Mouse (Mus musculus) lung, embryonic 14.5 days (tissue): ENCODE measurements around the gene Sephs2. TPM values are rescaled to one million over a fixed set of nuclear protein-coding genes. Genes with fewer than 3 reads are reported as not detected.
"Not testable (repeated sequence)": the region's sequence is repeated elsewhere in the genome, so short reads cannot be mapped to it uniquely, and the experiment has no call there.

Experiments used
- ATAC-seq: fragments of 200-750 bp; cut with Nextera tagmentation; 2 replicates; pipeline ENCODE4 v1.8.0; 2017; ENCODE audit warnings: mild to moderate bottlenecking, moderate TSS enrichment, moderate library complexity; ENCODE audit not compliant: insufficient read depth
- DNase-seq: peaks from one replicate; pipeline ENCODE4 v3.0.0-alpha.2; 2015
- H3K27ac ChIP-seq: fragments of 300-500 bp; sonication (generic); 2 replicates; pipeline ENCODE4 v1.5.1; 2014; ENCODE audit warnings: low read depth, mild to moderate bottlenecking, moderate library complexity
- H3K27me3 ChIP-seq: fragments of 300-500 bp; sonication (generic); 2 replicates; pipeline ENCODE4 v1.6.1; 2014; ENCODE audit warnings: low read length, control low read depth; ENCODE audit not compliant: insufficient read depth
- H3K36me3 ChIP-seq: fragments of 300-500 bp; sonication (generic); 2 replicates; pipeline ENCODE4 v1.6.1; 2014; ENCODE audit warnings: control low read depth; ENCODE audit not compliant: insufficient read depth
- H3K4me1 ChIP-seq: fragments of 300-500 bp; sonication (generic); 2 replicates; pipeline ENCODE4 v1.6.1; 2014; ENCODE audit warnings: antibody characterized with exemption, control low read depth; ENCODE audit not compliant: insufficient read depth
- H3K4me2 ChIP-seq: fragments of 300-500 bp; sonication (generic); 2 replicates; pipeline ENCODE4 v1.6.1; 2014; ENCODE audit warnings: mild to moderate bottlenecking
- H3K4me3 ChIP-seq: fragments of 300-500 bp; sonication (generic); 2 replicates; pipeline ENCODE4 v1.5.1; 2014; ENCODE audit warnings: low read depth, low read length
- H3K9ac ChIP-seq: fragments of 300-500 bp; sonication (generic); 2 replicates; pipeline ENCODE4 v1.6.1; 2014
- H3K9me3 ChIP-seq: fragments of 300-500 bp; sonication (generic); 2 replicates; pipeline ENCODE4 v1.6.1; 2016; ENCODE audit warnings: low read depth, low read length, control low read depth
- CTCF ChIP-seq: IDR thresholded peaks from 2 replicates; pipeline ENCODE4 v1.5.1; 2016; ENCODE audit warnings: antibody characterized with exemption, low read depth
- WGBS: fragments of 180-500 bp; shearing (Covaris S2); extraction: QIAGEN DNeasy Blood & Tissue Kit; methylation state at CpG from one replicate; pipeline ENCODE4 v1.1.7; 2014; 5-methylcytosine and 5-hydroxymethylcytosine counted together
- polyA plus RNA-seq: library from polyadenylated mRNA; unstranded; fragments of >200 nt; fragmentation: Nextera tagmentation; extraction: Ambion mirVana; gene quantifications from 2 replicates; pipeline ENCODE4 v1.2.1, GENCODE M21; 2014

Sephs2 gene
- polyA plus RNA-seq, 1 experiment from 2014 or later, result 85.3 TPM

DNA sequence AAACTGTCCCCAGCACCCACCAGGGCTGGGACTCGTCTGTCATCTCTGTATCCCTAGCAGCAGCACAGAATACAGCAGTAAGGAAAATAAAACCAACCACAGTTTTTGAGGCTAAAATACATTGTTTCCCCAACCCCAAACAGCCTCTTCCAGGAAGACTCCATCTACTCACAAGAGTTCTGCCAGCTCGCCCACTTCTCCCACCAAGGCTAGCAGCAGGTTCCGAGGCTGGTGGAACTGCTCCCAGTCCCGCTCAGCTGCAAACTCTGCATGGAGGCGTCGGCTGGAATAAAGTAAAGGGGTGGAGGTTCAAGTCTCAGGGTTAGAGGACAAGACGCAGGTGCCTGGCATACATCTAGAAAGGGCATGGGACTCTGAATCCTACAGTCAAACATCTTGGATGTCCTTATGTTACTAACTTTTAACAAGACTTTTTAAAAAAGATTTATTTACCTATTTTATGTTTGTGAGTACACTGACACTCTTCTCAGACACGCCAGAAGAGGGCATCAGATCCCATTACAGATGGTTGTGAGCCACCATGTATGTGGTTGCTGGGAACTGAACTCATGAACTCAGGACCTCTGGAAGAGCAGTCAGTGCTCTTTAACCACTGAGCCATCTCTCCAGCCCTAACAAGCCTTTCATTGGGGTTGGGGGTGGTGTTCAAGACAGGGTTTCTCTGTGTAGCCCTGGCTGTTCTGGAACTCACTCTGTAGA is 14.5 kb downstream of the Sephs2 start:
- Histone ChIP-seq H3K27me3 (no peaks in the 10 kb centered on the region), H3K4me3 (peak overlapping the region; percentile 69), H3K27ac (no peak overlapping the region), H3K4me1 (no peaks in the 10 kb centered on the region; the same call in 1 of the 2 replicates), H3K36me3 (peaks cover 21% of the 10 kb centered on the region), H3K4me2 (peak overlapping the region; percentile 82), H3K9me3 (no peaks in the 10 kb centered on the region), H3K9ac (no peak overlapping the region)
- no peak for ATAC-seq
- no peak for DNase-seq
- no peak for TF ChIP-seq CTCF
- 65% methylated on average over 8 of the region's 8 CpGs for WGBS

DNA sequence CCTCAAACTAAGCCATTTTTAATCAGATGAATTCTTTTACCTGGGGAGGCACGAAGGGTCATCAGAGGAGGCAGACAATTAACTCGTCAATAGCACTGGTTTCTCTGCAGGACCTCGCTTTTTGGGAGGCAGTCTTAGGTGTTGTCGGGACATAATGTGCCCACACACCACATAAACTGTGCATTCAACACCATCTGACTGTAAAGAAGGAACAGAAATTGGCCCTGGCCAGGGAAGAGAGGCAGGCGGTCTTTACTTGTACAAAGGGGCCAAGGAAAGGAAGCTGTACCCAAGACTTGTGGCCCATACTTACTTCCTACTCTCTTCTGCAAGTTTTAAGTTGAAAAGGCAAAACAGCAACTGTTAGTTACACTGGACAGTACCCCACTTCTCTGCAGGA is 17.3 kb downstream of the Sephs2 start:
- H3K4me1 ChIP-seq, result no peaks in the 10 kb centered on the region; the same call in 1 of the 2 replicates
- no peak overlapping the region for H3K4me3 ChIP-seq
- no peak for ATAC-seq

DNA sequence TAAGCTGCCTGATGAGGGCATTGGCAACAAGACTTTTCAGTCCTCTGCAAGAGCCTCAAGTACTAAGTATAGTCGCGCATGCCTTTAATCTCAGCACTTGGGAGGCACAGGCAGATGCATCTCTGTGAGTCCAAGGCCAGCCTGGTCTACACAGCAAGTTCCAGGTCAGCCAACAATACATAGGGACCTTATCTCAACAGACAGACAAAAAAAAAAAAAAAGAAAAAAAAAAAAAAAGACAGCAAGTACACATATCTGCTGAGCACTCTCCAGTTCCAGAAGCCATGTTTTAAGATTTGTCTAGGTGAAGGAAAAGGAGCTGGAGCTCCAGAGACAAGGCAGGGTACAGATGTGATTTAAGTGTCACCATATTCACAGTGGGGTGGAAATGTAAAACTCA is 17.9 kb downstream of the Sephs2 start:
- 79% methylated on average over 2 of the region's 2 CpGs for WGBS
- TF ChIP-seq CTCF, result no peak
- H3K4me1 ChIP-seq, result no peaks in the 10 kb centered on the region; the same call in 1 of the 2 replicates

More for the DNA sequence above, 17.3 kb downstream of the Sephs2 start:
- Histone ChIP-seq H3K27me3 (no peaks in the 10 kb centered on the region), H3K9me3 (no peaks in the 10 kb centered on the region), H3K9ac (no peak overlapping the region), H3K36me3 (peaks cover 28% of the 10 kb centered on the region), H3K27ac (no peak overlapping the region), H3K4me2 (no peak overlapping the region)
- no peak for DNase-seq
- 81% methylated on average over 5 of the region's 5 CpGs for WGBS
- TF ChIP-seq CTCF, result no peak

DNA sequence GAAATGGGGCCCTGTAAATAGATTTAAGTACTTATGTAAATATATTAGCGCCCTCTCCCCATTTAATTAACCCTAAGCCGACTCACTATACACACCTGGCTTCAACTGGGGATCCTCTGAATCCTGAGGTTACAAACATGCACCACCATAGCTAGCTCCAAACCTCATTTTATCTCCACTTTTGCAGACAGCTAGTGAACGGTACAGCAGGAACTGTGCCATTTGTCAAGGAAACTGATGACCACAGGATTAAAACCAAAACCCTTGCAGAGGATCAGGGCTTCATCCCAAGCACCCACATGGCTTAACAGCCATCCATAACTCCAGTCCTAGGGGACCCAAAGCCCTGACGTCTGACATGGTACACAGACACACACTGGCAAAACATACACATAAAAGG is 18.8 kb downstream of the Sephs2 start:
- no peaks in the 10 kb centered on the region for H3K27me3 ChIP-seq
- 14% methylated on average over 4 of the region's 4 CpGs for WGBS
- DNase-seq (no peak), ATAC-seq (no peak)
- peaks cover 37% of the 10 kb centered on the region for H3K36me3 ChIP-seq
- H3K27ac ChIP-seq, result 0 out of 2 replicates have a peak overlapping the region, but pooled peaks have one; percentile 82
- H3K4me3 ChIP-seq, result peak overlapping the region; percentile 58
- TF ChIP-seq CTCF, result no peak
- H3K9ac ChIP-seq, result peak overlapping the region; percentile 70; the same call in 1 of the 2 replicates
- H3K4me1 ChIP-seq, result no peaks in the 10 kb centered on the region; the same call in 1 of the 2 replicates
- H3K9me3 ChIP-seq, result no peaks in the 10 kb centered on the region
- peak overlapping the region; percentile 90 for H3K4me2 ChIP-seq

More for the DNA sequence above, 17.9 kb downstream of the Sephs2 start:
- no peak for ATAC-seq
- Histone ChIP-seq H3K27me3 (no peaks in the 10 kb centered on the region), H3K4me2 (no peak overlapping the region), H3K36me3 (peaks cover 31% of the 10 kb centered on the region), H3K27ac (no peak overlapping the region), H3K9me3 (no peaks in the 10 kb centered on the region), H3K9ac (no peak overlapping the region), H3K4me3 (no peak overlapping the region)
- no peak for DNase-seq

DNA sequence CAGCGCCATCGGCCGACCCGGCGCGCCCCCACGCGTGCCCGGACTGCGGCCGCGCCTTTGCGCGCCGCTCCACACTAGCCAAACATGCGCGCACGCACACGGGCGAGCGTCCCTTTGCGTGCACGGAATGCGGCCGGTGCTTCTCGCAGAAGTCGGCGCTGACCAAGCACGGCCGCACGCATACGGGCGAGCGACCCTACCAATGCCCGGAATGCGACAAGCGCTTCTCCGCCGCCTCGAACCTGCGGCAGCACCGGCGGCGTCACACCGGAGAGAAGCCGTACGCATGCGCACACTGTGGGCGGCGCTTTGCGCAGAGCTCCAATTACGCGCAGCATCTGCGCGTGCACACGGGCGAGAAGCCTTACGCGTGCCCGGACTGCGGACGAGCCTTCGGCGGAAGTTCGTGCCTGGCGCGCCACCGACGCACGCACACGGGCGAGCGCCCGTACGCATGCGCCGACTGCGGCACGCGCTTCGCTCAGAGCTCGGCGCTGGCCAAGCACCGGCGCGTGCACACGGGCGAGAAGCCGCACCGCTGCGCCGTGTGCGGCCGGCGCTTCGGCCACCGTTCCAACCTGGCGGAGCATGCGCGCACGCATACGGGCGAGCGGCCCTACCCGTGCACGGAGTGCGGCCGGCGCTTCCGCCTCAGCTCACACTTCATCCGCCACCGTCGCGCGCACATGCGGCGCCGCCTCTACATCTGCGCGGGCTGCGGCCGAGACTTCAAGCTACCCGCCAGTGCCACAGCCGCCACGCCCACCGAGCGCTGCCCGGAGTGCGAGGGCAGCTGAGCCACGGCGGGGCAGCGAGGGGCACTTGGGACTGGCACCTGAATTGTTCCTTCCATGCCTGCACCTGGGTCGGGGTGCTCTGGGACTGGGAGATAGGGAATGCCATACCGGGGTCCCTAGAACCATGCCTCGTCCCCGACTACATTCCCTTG is 19.8 kb downstream of the Sephs2 start:
- DNase-seq, result peak; percentile 100
- H3K4me1 ChIP-seq, result no peaks in the 10 kb centered on the region
- WGBS, result 1% methylated on average over 136 of the region's 136 CpGs
- no peaks in the 10 kb centered on the region for H3K9me3 ChIP-seq
- ATAC-seq, result peak; percentile 94
- H3K9ac ChIP-seq, result peak overlapping the region; percentile 70
- peak overlapping the region; percentile 90 for H3K4me2 ChIP-seq
- H3K27ac ChIP-seq, result peak overlapping the region; percentile 82
- TF ChIP-seq CTCF, result no peak
- peak overlapping the region; percentile 58 for H3K4me3 ChIP-seq
- no peaks in the 10 kb centered on the region for H3K27me3 ChIP-seq
- H3K36me3 ChIP-seq, result peaks cover 46% of the 10 kb centered on the region

DNA sequence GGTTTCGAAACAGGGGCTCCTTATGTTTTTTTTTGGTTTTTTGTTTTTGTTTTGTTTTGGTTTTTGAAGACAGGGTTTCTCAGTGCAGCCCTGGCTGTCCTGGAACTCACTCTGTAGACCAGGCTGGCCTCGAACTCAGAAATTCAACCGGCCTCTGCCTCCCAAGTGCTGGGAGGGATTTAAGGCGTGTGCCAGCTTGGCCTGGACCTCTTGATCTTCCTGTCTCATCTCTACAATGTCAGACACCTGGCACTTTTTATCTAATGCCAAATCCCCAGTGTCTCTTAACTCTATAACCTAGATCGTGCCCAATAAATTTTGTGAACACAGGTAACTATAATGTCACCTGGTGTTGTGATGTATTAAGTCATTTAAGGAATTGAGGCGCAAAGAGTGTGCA is 20.5 kb downstream of the Sephs2 start:
- H3K36me3 ChIP-seq, result peaks cover 50% of the 10 kb centered on the region
- peak overlapping the region; percentile 58 for H3K4me3 ChIP-seq

DNA sequence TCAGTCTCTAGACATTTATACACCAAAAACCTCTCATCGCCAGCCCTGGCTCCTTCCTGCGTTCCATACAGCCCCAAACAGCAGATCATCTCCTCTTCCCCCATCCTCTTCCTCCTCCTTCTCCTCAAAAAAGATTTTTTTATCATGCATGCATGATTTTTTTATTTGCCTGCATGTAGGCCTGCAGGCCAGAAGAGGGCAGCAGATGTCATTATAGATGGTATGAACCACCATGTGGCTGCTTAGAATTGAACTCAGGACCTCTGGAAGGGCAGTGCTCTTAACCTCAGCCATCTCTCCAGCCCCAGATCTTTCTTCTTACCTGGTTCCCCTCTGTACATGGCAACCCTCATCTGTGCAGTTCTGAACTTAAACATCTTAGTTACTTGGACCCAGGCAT is 21.4 kb downstream of the Sephs2 start:
- no peak for ATAC-seq
- 87% methylated on average over 2 of the region's 2 CpGs for WGBS
- no peak overlapping the region for H3K4me3 ChIP-seq

More for the DNA sequence above, 20.5 kb downstream of the Sephs2 start:
- TF ChIP-seq CTCF, result no peak
- WGBS, result 77% methylated on average over 6 of the region's 6 CpGs
- peak overlapping the region; percentile 90 for H3K4me2 ChIP-seq
- H3K4me1 ChIP-seq, result no peaks in the 10 kb centered on the region
- no peak for DNase-seq
- H3K27me3 ChIP-seq, result no peaks in the 10 kb centered on the region
- H3K9me3 ChIP-seq, result no peaks in the 10 kb centered on the region
- ATAC-seq, result no peak
- peak overlapping the region; percentile 82 for H3K27ac ChIP-seq
- peak overlapping the region; percentile 65 for H3K9ac ChIP-seq

DNA sequence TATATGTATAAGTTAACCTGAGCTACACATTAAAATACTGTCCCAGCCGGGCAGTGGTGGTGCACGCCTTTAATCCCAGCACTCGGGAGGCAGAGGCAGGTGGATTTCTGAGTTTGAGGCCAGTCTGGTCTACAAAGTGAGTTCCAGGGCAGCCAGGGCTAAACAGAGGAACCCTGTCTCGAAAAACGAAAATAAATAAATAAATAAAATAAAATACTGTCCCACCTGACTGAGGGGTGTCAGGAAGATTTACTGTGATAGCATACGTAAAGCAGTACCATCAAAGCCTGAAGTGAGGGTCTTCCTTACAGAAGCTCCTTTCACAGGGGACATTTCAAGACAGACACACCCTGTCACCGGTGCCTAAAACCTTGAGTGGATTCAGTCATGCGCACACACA is 23.3 kb downstream of the Sephs2 start:
- H3K4me3 ChIP-seq, H3K4me1 ChIP-seq, ATAC-seq, H3K4me2 ChIP-seq, DNase-seq, H3K9me3 ChIP-seq, H3K9ac ChIP-seq, H3K27ac ChIP-seq, H3K27me3 ChIP-seq: not testable (repeated sequence)
- peaks cover 54% of the 10 kb centered on the region for H3K36me3 ChIP-seq
- 89% methylated on average over 8 of the region's 8 CpGs for WGBS

More for the DNA sequence above, 21.4 kb downstream of the Sephs2 start:
- peaks cover 56% of the 10 kb centered on the region for H3K36me3 ChIP-seq
- H3K9me3 ChIP-seq, result no peaks in the 10 kb centered on the region
- H3K9ac ChIP-seq, result no peak overlapping the region
- TF ChIP-seq CTCF, result peak; percentile 57
- no peak overlapping the region for H3K4me2 ChIP-seq
- no peak overlapping the region for H3K27ac ChIP-seq
- H3K27me3 ChIP-seq, result no peaks in the 10 kb centered on the region
- H3K4me1 ChIP-seq, result no peaks in the 10 kb centered on the region
- DNase-seq, result peak; percentile 71
